Mouse (Mus musculus) monocyte, adult 2 months (primary cell): Measurements from ENCODE around the gene Kifc5b.
"Not testable (repeated sequence)": the region's sequence is repeated elsewhere in the genome, so short reads cannot be mapped to it uniquely, and the experiment has no call there.

Experiments used
- DNase-seq, 2 experiments: peaks; one replicate each; pipeline ENCODE4 v3.0.0; 2022; ENCODE audit warnings: low spot score in 2 of 2, low read depth in 1 of 2

The Kifc5b gene

DNA sequence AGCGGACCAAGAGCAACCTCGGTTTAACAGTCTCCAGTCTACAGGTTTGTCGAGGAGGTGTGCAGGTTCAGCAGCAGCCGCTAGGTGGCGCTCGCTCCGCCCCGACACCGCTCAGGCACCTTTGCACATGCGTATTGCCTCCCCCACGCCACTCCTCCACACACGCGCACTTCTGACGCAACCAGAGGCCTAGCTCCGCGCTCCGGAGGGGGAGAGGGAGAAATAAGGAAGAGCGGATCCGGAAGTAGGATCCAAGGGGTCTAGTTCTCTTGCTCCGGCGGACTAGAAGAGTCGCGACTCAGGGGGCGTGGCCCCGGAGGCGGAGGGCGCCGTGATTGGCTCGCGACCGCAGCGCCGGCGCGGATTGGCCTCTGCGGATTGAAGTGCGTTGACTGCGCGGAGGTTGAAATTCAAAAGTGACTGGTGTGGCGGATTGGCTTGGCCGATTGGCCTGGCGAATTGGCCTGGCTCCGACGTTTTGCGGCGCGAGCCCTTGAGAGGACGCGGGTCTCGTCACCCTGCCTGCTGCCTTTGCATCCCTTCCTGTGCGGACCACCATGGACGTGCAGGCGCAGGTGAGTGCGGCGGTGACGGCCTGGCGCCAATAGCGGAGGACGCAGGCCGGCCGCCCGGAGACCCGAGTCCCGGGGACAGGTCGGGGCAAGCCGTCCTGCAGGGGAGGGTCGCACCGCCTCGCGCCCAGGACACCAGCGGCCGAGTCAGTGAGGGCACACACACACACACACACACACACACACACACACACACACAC, at the start of gene Kifc5b:
Gene Kifc5b (plus strand): TSS at position 381 of the 772 bp plus-strand sequence.
- peak; percentile 99 for DNase-seq

DNA sequence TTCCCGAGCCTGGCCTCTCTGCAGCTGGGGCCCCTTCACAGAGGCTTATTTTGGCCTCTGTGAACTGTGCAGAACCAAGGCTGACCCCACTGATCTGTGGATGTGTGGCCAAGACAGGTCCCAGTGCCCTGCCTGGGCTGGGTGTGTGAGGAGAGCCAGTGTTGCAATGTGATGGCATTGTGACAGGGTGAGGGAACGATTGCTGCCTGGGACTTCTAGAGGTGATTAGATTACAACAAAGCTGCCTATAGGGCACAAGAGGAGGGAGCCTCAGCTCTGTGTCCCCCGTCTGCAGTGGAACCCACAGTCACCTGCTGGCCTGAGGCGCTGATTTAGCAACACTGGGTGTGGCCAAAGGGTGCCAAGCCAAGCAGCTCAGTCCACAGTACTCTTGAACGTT, 48.1 kb upstream of the Kifc5b start:
- no peak for DNase-seq

DNA sequence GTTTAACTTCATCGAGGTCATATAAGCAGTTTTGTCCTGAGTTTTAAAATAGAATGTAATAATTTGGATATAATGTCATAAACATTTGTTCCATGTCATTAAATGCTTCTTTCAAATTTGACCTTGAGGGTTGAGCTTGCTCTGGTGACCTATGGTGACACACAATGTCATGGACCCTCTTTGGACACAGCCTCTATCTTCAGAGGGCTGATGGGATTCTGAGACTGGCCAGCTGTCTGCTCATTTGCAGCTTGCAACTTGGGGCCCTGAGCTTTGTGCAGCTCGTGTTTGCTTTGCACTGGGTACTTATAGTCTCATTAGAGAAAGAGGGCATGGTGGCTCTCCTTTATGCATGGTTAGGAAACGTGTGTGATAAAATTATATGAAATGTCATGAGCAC, 44.0 kb upstream of the Kifc5b start:
- DNase-seq = no peak

DNA sequence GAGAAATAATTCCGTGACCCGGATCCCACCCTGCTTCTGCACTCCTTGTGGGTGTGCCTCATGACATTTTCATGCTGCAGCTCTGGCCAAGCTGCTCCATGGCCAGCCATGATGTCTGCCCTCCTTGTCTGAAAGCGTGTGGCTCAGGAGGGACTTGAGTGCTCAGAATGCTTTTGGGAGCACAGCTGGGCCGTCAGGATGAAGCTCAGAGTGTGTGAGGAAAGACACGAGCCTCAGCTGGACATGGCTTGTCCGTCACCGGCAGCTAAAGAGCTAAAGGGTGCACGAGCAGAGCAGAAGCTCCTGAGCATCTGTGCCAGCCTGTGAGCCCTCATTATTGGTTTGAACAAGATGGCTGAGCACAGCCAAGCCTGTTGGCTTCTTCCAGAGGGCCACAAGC, 43.4 kb upstream of the Kifc5b start:
- DNase-seq = no peak

DNA sequence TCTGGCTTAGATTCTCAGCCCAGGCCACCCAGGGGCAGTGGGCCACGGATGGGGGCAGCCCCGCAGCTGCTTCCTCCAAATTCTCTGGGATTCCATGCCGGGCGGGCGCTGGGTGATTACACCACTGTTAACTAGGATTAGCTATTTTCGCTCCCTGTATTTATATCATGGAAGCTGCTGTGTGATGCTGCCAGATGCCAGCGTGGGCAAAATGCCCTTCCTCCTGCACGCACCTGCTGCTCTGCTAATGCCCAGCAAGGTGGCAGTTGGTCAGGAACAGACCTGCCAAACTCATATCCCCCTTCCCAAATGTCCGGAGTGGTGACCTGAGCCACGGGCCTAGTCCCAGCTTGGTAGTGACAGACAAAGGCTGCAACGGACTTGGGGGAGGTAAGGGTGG, 42.3 kb upstream of the Kifc5b start:
- DNase-seq = no peak

DNA sequence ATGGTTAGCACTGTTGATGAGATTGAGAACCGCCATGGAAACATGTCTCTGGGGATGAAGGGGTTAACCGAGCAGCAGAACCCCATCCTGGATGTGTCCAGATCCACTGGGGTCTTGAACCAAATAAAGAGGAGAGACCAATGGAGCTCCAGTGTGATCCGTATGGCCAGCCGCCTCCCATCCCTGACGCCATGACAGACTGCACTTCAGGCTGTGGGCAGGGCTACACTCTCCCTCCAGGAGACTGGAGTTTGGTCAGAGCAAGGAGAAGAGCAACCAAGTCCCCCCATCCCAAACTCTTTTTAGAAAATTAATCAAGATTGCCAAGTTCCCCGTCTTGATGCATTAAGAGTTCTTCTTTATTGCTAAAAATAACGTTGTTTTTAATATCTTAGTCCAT, 39.0 kb upstream of the Kifc5b start:
- DNase-seq = no peak

DNA sequence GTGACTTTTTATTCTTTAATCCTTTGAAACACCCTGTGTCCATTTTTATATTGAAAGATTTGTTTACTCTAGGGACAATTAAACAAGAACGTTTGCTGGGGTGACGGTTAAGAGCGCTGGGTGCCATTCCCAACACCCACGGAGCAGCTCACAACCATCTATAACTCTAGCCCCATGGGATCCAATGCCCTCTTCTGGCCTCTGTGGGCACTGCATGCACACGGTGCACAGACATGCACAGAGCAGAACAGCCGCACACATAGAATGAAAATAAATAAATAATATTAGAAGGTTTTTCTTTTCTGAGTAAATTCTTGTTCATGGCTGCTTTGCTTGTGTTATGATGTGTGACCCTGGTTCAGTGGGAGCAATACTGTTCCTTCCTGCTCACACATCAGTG, 37.7 kb upstream of the Kifc5b start:
- DNase-seq = no peak

DNA sequence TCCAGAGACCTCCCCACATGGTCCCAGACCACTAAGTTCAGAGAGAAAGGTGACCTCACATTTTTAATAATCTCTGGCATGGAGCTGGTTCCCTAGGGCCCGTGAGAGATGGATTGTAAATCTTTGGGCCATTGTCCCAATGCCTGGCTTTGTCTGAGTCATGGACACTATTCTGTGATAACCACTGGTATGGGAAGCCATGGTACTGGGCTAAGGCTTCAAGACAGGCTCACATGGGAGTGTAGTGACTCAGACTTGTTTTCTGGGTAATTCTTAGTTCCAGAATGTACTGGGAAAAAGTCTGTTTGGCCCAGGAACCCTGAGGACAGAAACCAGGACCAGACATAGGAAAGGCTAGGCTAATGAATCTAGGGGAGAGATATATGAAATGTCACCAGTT, 34.2 kb upstream of the Kifc5b start:
- DNase-seq = no peak

DNA sequence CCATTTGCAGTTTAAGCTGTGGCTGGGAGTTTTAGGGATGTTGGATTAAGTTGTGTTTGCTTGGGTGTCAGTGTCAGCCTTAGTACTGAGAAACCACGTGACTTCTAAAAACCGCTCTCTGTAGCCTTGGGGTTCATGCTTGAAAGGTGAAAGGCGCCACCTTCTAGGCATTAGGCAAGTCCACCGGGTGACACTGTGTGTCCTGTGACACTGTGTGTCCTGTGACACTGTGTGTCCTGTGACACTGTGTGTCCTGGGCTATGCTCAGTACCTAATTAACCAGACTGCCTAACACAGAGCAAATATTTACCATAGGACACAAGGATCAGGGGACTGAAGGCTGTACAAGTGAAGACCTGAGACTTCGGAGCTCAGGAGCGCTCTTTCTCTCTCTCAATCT, 33.3 kb upstream of the Kifc5b start:
- DNase-seq = no peak

DNA sequence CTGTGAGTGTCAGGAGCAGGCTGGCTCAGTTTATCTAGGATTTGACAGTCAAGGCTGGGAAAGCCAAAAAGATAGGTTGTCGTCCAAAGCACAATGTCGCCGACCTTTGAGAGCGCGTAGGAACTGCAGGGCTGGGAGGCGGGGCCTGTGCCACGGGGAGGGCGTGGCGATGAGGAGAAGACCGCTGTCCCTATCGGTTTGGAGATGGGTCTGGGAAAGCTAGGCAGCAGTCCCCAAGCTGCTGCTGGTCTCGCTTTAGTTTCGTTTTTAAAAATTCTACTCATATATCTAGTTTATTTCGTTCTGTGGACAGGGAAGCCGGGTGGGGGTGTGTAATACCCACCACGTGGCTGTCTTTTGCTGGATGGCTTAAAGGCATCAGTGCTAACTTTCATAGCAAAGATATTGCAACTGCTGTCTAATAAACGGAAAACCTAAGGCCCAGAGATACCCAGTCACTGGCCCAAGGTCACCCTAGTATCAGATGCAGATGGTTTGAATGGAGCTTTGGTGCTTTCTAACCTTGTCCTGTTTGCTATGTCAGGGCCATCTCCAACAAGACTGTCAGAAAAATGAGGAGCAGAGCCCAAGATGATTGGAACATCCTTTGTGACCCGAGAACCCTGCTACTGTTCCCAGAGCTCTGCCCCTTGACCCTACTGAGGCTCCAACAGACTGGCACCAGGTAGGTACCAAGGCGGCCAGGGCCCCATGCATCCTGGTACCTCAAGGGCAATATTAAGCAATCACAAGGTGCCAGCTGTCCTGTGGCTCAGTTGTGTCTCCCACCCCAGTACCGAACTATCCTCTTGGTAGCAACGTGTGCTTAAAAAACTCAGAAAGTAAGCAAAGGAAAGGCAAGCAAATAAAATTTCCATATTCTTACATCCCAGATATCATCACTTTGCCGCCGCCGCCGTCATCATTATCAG, 31.6 kb upstream of the Kifc5b start:
- DNase-seq = peak in 1 of 2 experiments; percentile 41

DNA sequence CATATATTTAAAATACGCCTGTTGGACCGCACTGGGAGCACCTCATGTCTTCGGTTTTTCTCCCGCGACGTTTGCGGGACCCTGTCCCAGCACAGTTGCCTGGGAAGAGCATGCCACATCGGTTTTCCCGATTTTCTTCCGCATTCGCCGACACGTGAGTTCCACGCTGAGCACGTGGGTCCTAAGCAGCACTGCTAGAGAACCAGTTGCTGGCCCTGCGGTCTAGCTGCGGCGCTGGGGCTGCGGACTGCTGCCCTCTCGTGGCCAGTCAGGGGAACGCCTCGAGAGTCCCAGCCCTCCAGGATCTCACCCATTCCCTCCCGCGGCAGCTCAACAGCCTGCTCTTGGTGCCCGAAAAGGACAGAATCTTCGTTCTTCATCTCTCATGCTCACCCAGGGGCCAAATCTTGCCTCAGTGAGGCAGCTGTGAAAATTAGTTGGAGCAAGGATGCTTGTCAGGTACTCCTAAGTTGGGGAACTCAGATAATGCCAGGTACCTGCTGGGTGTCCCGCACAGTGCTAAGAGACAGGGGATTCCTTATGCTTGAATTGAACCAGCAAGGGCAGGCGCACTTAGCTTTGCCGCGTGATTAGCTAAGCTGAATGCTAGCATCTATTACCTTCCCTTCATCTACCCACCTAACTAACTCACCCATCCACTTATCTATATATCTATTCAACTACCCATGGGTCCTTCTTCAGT, 30.7 kb upstream of the Kifc5b start:
- peak; percentile 45 to 72 for DNase-seq

DNA sequence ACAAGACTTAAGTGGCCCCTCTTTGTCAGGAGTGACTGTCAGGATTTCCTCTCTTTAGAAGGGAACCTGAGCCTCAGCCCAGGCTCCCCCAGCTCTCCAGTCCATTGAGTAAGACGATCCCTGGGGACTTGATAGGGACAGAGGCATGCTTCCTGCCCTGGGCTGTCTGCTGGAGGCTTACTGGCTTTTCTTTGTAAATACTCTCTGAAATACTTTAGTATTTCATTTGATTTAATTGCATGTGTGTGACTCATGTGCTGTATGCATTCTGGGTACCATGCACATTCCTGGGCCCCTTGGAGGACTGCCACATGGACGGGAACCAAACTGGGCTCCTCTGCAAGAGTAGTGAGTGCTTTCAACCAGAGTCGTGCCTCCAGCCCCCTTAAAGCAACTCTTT, 29.0 kb upstream of the Kifc5b start:
- no peak for DNase-seq

DNA sequence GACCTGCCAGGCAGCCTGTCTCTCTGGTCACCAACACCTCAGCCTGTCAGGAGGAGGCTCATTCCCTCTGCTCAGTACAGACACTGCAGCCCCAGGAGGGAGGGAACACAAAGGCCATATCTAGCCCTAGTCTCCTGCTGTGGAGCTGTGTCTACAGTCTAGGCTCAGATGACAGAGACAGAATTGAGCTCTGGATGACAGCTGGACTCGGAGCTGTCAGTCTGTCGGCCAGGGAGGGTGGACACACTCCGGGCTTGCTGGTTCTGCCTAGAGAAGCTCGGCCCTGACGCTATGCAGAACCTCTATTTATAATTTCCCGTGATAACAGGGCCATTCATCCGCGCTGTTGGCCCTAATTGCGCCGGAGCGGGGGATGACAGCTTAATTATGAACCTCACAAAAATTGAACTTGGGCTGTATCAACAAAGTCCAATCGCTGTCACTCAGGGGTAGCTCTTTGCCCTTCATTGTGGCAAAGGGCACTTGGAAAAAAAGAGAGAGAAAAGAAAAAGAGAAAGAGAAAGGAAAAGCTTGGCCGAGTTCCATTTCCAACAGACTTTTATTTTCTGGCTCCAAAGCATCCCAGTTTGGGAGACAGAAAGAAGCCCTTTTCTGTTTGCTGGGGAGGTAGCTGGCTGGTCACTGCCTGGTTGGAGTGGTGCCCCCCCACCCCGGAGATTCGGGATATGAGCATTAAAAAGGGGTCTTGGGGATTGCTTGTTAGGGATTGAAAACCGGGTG, 24.1 kb upstream of the Kifc5b start:
- DNase-seq = no peak

DNA sequence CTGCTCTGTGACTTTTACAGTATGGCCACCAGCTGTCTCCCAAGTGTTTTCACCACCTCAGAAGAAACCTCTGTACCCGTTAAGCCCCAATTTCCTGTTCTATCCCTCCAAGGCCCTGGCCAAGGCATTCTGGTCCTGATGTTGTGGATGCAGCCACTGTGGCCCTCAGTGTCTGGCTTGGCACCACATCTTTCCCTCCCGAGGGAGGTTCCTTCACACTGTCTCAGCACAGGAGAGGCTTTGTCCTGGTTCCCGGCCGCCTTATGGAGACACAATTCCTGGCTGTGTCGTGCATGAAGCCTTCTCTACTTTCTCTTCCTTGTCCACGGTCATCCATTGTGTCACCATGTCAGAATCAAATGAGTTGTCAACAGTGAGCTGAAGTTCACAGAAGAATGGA, 23.4 kb upstream of the Kifc5b start:
- DNase-seq = no peak

DNA sequence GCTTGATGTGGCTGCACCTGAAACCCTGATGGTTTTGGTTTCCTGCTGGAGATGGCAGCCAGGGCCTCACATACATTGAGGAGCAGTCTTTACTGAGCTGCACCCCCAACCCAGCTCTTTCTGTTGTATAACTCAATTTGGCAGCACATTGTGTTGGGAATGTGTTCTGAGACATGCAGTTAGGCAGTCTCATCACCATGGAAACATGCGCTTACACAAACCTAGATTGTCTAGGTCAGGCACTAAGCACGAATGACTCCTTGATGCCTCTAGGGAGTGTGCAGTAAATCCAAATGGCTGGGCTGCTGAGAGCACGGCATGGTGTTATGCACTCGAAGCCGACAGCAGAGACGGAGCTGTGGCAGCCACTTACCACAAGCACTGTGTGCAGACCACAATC, 22.5 kb upstream of the Kifc5b start:
- no peak for DNase-seq

DNA sequence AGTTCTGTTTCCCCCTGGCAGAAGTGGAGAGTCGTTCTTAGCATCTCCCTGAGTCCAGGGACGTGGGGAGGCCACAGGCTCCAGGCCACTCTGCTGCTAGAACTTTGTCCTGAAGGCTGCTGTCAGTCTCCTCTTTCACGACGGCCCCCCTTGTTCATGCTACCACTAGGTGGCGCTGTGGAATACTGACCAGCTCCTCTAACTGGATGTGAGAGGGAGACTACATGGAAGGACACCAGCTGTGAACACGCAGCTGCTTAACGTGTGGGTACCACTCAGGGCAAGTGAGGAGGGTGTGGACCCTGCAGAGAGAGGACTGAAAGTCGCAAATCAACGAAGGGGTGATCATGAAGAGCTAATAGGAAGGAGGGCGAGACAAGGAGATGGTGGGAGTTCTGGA, 21.3 kb upstream of the Kifc5b start:
- peak in 1 of 2 experiments; percentile 44 for DNase-seq

DNA sequence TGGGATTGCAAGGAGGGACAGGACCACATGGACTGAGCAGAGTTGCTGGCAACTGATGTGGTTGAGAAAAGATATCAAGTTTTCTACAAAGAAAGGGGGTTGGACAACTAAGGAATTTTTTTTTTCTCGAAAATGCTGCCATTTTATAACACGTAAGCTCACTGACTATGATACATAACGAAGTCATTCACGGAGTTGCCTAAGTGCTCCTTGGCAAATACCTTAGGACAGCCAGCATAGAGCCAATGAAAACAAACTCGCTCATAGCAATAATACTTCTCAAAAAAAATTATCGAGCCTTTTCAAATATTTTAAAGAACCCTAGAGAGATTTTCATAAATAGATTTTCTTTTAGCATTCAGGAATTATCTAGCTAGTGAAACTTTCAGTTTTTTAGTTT, 16.0 kb upstream of the Kifc5b start:
- no peak for DNase-seq

DNA sequence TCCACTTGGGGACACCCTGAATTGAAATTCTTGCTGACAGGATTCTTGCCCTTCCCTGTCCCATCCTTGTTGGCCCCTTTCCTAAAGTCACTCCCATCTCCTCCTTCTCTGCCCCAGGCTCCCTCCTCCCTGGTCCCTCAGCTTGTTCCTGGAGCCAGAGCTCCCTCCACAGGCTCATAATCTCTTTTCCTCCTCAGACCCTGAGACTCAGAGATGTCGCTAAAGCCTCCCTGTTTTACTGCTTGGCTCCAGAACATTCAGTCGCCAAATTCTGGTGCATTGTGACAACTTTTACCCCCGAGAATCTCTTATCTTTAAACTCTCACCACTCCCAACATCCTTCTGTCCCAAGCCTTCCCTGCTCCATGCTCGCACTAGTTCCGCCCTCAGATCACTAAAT, 12.6 kb upstream of the Kifc5b start:
- DNase-seq = no peak

DNA sequence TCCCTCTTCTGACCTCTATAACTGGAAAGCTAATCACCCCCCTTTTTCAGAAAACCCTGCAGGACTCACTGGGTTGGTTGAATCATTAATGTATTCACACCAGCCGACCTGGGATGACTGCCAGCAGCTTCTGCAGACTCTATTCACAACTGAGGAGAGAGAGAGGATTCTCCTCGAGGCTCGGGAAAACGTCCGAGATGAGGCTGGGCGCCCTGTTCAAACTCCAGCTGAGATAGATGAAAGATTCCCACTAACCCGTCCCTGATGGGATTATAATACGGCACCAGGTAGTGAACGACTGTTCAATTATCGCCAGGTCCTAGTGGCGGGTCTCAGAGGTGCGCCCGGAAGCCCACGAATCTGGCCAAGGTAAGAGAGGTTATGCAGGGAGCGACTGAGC, 9.4 kb upstream of the Kifc5b start:
- not testable (repeated sequence) for DNase-seq

DNA sequence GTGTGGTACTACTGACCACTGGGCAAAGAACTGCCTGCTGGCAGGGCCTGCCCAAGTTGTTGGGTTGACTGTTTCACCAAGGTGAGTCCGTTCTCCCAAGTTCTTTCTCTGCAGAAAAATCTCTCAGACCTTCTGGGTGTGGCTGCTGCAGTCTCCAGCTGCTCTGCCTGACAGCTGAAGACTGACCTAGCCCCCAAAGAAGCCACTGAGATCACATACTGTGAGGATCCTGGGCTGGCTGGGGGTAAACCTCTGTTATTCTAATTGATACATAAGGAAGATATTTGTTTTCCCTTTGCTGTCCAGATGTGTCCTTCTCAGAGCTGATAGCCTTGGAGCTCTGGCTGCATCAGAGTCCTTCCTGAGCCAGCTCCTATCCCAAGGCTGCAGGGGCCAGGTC, 1.6 kb upstream of the Kifc5b start:
- DNase-seq = no peak

DNA sequence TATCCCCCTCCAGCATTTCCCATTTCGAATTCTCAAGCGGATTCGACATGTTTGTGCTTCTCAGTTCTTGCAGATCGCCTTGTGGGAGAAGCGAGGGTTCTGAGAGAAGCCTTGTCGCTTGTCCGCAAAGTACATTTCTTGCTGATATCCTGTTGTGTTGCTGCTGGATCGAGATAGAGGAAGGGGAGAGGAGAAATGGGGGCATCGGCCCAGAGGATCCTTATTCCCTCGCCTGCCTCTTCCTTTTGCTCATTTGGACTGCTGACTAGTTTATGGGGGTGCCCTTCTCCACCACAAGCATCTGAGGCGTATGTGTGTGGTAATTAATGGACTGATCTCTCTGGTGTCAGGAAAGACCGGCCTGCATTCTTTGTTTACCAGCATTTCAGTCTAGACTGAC, 669 bp downstream of the Kifc5b start:
- DNase-seq = not testable (repeated sequence)
